ENCODE assay signal across 16 mouse cellular contexts in genomic region chr2:113886061-113886460, GRCm38 (mm10). TPM values are rescaled to one million over a fixed set of nuclear protein-coding genes. Genes with fewer than 3 reads are reported as not detected.
"Had no signal": no experiment of that assay in that cellular context is flagged by ENCODE, and none has a peak within 500 bp of the region (broad histone marks: within the 10 kb centered on the region; RNA-seq: fewer than 3 reads in every experiment).

No protein-coding gene starts in this region.

- DNase-seq: lung, adult 18-20 months; lung, embryonic 14.5 days; lung, postnatal 10 days; lung, postnatal 36 days; right cerebral cortex, postnatal 14 days; thymus, adult 2 months; thymus, postnatal 25 days; thymus, postnatal 4 days had no signal

- H3K9me3 ChIP-seq: midbrain, embryonic 13.5 days; midbrain, embryonic 15.5 days; neural tube, embryonic 12.5 days; stomach, embryonic 15.5 days had no signal

- H3K4me2 ChIP-seq: lung, embryonic 14.5 days; midbrain, embryonic 11.5 days; midbrain, embryonic 13.5 days; midbrain, embryonic 15.5 days; neural tube, embryonic 12.5 days; stomach, embryonic 15.5 days had no signal

- H3K4me3 ChIP-seq: megakaryocyte, embryonic 14.5 days; midbrain, embryonic 13.5 days; midbrain, embryonic 15.5 days; neural tube, embryonic 12.5 days; stomach, embryonic 15.5 days had no signal

- H3K9ac ChIP-seq: lung, embryonic 14.5 days; midbrain, embryonic 13.5 days; midbrain, embryonic 15.5 days; neural tube, embryonic 12.5 days; stomach, embryonic 15.5 days had no signal

- H3K27ac ChIP-seq: macrophage; midbrain, embryonic 13.5 days; midbrain, embryonic 15.5 days; neural tube, embryonic 12.5 days; stomach, embryonic 15.5 days; stomach, postnatal 0 days had no signal

- H3K36me3 ChIP-seq: midbrain, embryonic 13.5 days; midbrain, embryonic 15.5 days; neural tube, embryonic 12.5 days; stomach, embryonic 15.5 days had no signal

- H3K4me1 ChIP-seq: midbrain, embryonic 13.5 days; midbrain, embryonic 15.5 days; neural tube, embryonic 12.5 days; stomach, embryonic 15.5 days had no signal

- H3K27me3 ChIP-seq: megakaryocyte, embryonic 14.5 days; midbrain, embryonic 13.5 days; midbrain, embryonic 15.5 days; neural tube, embryonic 12.5 days; stomach, embryonic 15.5 days had no signal

- ATAC-seq: midbrain, embryonic 13.5 days; midbrain, embryonic 15.5 days had no signal

RNA-seq across cellular contexts. Expression of gene Scg5, which starts 57.1 kb away (rescaled TPM):
- polyA plus RNA-seq: macrophage had no signal
